Mouse (Mus musculus): ENCODE measurements around the gene Slc38a1.

The Slc38a1 gene

DNA sequence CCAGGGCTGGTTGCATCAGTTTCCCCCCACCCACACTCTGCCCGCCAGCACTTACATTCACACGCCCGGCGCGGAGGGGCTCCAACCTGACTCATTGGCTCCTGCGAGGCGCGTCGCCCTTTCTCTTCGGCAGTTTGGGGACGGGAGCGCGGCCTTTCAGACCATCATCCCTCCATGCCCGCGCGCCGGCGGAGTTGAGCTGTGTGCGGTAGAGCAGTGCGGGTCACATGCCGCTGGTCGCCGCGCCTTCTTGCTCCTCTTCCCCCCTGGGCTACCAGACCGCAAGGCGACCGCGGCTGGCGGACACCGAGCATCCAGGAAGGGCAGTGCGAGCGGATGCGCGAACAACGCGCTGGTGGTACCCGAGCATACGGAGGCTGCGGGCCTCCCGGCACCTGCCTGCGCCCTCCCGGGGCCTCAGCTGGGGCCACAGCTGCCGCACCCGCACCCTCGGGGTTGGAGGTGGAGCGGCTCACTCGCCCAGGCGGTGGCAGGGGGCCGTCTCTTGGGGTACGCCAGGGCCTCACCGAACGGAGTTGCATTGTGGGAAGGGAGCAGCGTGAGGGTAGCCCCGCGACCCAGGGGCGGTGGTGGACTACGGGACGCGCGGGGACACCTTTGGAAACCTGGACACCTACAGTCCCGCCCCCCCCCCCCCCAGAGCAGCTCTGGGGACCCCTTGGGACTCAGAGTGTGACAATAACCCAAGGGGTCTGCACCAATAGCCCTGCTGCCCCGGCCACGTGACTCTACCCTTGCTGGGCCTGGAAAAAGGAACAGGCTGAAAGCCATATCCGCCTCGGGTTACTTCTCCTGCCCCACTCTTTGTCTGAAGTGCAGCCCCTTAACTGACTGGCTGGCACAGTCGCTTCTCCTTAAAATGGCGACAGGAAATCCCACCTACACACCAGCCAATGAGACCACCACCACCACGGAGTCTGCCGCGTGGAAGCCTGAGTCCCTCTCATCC, at the start of gene Slc38a1:
Slc38a1 (minus strand) TSS at position 478 of the 970 bp plus-strand sequence.
- CTCF ChIA-PET, result interaction anchor here (0.6 to 1.0 kb wide), 3 partner anchors 24 to 65 kb away, joined by 3 to 7 read pairs (median 3); no protein-coding TSS in a partner anchor

GRCm38 (mm10) chr15:96692401-96692800, 49.7 kb upstream of the Slc38a1 start:
- CTCF ChIA-PET, result no interaction called here

DNA sequence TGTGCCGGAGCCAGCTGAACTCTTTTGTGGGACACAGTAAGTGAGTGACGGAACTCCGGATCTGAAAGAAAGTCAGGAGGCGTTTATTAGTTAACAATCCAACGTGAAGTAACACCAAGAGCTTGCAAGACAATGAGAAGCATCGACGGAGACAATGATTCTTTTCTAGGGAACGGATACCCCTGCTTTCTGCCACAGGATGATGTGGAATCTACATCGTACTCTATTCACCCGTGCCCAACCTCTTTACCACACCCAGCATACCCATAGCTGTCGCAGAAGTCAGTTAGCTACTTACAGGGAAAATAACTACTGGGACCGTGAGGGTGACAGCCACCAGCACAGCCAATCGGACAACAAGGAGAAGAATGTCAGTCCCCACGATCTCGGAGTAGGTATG, 48.7 kb upstream of the Slc38a1 start:
- CTCF ChIA-PET, result no interaction called here

GRCm38 (mm10) chr15:96690829-96691228, 48.1 kb upstream of the Slc38a1 start:
- CTCF ChIA-PET, result no interaction called here

DNA sequence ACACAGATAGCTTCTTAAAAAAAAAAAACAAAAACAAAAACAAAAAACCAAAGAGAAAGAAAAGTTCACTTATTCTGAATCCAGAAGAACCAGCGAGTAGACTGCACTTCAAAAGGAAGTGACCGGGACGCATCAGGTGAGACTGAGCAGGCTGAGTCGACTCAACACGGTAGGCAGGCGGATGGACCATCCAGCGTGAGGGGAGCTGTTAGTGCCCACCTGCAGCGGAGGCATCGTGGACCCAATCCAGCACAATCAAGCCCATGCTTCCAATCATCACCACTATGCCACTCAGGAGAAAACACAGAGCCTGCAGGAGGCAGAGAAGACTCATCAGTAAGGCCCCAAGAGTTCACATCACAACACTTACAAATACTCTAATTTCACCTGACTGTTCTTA, 47.2 kb upstream of the Slc38a1 start:
- CTCF ChIA-PET, result no interaction called here

GRCm38 (mm10) chr15:96688784-96689318, 46.1 kb upstream of the Slc38a1 start:
- CTCF ChIA-PET, result no interaction called here

DNA sequence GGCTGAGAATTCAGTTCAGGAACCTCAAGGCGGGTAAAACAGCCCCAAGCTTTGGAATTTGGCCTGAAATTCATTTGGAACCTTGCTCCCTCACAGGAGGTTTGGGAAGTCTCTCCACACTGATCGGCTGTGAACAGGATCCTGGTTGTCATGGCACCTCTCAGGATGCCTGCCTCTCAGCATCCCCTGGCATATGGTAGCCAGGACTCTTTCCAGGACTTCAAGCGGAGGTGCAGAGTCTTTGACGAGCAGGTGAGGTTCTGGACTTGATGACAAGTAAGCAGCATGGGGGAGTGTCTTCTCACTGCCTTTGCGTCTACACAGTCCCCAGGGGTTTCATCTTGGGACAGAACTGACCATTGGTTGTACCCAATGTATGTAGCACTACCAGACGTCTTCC, 45.3 kb upstream of the Slc38a1 start:
- CTCF ChIA-PET, result no interaction called here

DNA sequence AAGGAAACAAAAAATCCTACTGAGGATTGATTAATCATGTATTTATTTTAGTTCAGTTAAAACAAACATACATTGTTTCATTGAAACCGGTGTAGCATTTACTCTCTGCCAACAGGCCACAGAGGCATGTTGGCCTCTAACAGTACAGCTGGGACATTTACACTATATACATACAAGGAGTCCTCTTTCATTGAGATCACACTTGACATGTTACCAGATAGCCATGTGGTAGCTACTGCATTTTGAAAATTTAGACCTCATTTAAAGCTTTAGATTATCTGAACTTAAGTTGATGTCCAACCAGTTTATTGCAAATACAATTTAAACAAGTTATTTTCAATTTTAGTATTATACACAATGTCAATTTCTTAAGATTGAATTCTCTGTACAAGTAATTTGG, 44.7 kb upstream of the Slc38a1 start:
- CTCF ChIA-PET, result no interaction called here

DNA sequence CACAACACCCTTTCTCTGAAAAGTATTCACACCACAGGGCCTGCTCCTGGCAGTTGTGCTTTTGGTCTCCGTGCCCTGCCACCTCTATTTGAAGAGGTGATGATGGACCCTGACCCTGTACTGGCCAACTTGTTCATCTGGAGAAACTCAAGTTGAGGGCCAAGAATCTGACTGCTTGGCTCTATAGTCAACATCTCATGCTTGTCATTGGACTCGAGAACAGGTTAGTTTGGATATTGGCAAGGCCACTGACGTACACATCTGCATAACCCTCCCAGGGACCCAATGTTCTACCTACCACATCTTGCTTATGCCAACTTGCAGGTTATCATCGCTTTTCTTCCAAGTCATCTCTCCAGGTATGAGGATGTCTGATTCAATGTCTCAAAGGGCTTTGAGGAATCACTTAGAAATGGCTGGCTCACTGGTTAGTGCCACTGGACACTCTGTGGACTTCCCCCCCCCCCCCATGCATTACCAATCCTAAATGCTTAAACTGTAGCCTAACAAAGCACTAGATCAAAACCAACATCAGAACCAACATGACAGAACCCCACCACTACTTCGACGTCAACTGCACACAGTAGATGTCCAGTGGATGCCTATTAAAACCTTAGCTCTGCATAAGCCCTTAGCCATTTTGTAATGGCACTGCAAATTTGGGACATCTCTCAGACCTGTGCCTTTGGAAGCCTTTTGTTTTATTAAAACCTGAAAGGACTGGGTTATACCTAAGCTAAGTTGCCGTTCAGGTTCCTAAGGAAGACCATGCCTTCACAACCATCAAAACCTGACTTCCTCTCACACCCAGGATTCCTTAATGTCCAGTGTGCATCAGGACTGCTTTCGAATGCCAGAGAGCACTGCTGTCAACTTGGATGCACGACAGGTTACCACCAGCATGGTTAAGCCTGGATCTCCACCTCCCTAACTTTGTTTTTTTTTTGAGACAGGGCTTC, 43.8 kb upstream of the Slc38a1 start:
- CTCF ChIA-PET, result interaction anchor here (0.5 kb wide), 1 partner anchor 94 kb away, joined by 21 read pairs; no protein-coding TSS in a partner anchor

GRCm38 (mm10) chr15:96685273-96685672, 42.6 kb upstream of the Slc38a1 start:
- CTCF ChIA-PET, result interaction anchor here (0.7 kb wide), 1 partner anchor 115 kb away, joined by 4 read pairs; no protein-coding TSS in a partner anchor

DNA sequence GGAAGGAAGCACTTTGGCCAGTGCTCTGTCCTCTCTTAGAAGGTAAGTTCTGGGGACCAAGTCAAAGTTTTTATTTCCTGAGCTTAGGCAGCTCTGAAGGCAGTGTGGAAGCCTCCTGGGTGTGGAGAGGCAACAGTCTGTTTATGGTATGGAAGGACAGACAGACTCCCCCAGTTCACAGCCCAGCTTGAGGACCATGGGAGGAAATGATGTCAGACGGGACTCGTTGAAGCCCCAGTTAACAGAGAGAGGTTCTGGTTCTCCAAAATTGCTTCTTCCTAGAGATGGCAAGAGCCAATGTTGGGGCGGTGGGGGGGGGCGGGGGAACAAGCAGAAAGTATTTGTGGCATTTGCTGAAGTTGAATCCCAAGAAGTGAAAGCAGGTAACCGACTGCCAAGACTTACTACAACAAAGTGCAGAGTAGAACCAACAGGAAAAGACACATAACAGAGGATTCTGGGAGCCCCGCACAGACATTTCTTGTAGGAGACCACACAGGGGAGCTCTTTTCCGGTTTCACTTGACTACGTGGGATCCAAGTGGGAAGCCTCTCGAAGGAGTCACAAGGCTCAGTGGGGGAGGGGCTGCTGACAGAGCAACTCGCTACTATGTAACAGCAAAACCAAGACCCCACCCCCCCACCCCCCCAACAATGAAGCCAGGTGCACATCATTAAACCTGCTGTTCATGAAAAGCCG, 41.6 kb upstream of the Slc38a1 start:
- CTCF ChIA-PET, result interaction anchor here (0.6 to 0.7 kb wide), 3 partner anchors 29 to 116 kb away, joined by 4 to 5 read pairs (median 4); no protein-coding TSS in a partner anchor

- CTCF ChIA-PET, result interaction anchor here (0.6 kb wide), 2 partner anchors 105 to 109 kb away, joined by 4 to 6 read pairs; no protein-coding TSS in a partner anchor
Measured at GRCm38 (mm10) chr15:96678871-96679773, 36.4 kb upstream of the Slc38a1 start.

- CTCF ChIA-PET, result no interaction called here
Measured at GRCm38 (mm10) chr15:96676518-96676917, 33.8 kb upstream of the Slc38a1 start.

DNA sequence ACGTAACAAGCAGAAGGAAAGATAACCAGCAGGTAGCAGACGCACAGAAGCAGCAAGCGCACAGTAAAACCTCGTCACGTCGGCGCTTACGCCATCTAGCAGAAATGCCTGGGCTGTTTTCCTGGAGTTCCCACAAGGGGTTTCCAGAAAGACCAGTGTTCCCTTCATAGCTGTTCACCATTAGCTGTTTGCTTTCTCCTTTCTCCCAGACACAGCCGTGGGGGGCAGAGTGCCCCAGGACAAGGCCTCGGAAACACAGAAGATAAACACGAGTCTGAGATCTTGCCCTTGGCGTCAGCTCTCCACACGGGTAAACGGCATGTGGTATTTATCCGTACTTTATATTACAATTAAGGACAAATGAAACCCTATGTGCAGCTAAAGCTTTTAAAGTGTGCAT, 33.0 kb upstream of the Slc38a1 start:
- CTCF ChIA-PET, result no interaction called here

DNA sequence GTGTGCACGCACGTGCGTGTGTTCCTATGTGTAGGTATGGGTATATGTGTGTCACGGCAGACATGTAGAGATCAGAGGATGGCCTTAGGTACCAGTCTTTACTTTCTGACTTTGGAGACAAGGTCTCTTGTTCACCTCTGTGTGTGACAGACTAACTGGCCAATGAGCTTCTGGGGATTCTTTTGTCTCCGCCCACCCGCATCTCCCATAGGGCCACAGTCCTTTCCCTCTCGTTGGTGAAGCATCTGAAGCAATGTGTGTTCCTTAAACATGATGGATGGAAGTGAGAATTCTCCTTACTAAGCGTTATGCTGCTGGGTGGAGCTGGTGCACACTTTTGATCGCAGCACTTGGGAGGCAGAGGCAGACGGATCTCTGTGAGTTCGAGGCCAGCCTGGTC, 32.3 kb upstream of the Slc38a1 start:
- CTCF ChIA-PET, result interaction anchor here (0.6 kb wide), 1 partner anchor 108 kb away, joined by 3 read pairs; no protein-coding TSS in a partner anchor

DNA sequence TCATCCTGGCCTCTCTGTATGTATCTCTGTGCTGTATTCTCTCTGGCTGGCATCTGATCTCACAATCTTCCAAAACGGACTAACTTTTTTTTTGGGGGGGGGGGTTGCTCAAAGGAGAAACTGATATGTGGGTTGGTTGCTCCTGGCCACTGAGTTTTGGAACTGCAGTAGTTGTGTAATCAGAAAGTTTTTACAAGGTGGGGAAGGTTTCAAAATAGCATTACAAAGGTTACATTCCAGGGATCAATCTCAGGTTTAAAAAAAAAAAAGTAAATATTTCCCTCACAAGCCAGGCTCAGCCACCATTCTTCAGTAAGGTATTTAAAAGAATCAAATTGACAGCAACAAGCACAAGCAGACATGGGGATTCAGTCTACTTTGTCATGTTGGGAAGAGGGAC, 31.4 kb upstream of the Slc38a1 start:
- CTCF ChIA-PET, result no interaction called here

DNA sequence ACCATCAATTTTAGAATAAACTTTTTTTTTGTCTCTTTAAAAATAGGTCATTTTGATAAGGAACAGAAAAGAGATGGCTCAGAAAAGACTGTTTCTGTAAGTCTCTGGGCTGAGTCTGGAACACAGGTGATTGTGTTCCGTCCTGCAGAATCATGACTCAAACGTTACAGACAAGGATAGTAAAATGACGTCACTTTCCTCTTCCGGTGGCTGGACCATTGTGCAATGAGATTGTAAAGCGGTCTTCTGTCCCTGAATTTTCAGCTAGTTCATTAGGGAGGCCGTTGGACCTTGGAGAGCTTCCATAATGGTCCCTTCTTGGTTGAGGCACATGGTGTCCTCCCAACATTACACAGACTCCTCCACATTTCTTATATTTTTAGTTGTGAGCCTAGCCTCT, 27.0 kb upstream of the Slc38a1 start:
- CTCF ChIA-PET, result interaction anchor here (0.5 kb wide), 1 partner anchor 148 kb away, joined by 3 read pairs; no protein-coding TSS in a partner anchor

GRCm38 (mm10) chr15:96666663-96667062, 23.9 kb upstream of the Slc38a1 start:
- CTCF ChIA-PET, result interaction anchor here (1.0 to 1.5 kb wide), 2 partner anchors 24 to 115 kb away, joined by 3 to 12 read pairs; partner anchors contain the start of gene Slc38a1

DNA sequence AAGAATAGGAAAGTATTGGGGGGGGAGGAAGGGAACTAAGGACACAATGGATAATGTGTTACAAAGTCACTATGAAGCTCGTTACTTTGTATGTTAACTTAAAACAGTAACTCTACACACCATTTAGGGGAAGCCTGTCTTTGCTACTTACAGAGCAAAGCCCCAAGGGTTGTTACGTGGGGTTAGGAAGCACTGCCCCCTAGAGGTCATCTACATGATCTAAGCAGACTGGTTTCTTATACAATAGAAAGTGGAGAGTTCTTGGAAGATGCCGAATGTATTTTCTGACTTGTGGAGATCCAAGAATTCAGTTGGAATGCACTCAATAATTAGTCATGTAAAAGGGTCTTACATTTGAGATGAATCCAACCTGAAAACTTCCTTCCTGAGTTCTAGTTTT, 23.2 kb upstream of the Slc38a1 start:
- CTCF ChIA-PET, result interaction anchor here (0.6 to 1.5 kb wide), 3 partner anchors 100 to 119 kb away, joined by 4 to 12 read pairs (median 5); no protein-coding TSS in a partner anchor

Measured in spleen, embryonic (tissue).